Mouse (Mus musculus): ENCODE data around the gene Tmem19.

GRCm38 (mm10) chr10:115336901-115337300 is 25.4 kb downstream of the Tmem19 start:
- no peak for TF ChIP-seq POLR2A (IDR thresholded peaks at IDR 0.05; ENCODE audit: borderline replicate concordance, insufficient read depth, low read length)
- no peak for TF ChIP-seq CTCF (IDR thresholded peaks at IDR 0.05; ENCODE audit: borderline replicate concordance, insufficient read depth, low read depth, low read length)

Measured in cerebellum, adult 2 months (tissue).